Mouse (Mus musculus): ENCODE data around the gene Fam198a. TPM values are rescaled to one million over a fixed set of nuclear protein-coding genes. Genes with fewer than 3 reads are reported as not detected.

The Fam198a gene
- total and polyA plus RNA-seq, 2 experiments, result 4.0 to 4.4 TPM

GRCm38 (mm10) chr9:121974141-121974986 lies 23.6 kb downstream of the Fam198a start:
- no peaks in the 10 kb centered on the region for H3K36me3 ChIP-seq (ENCODE audit: control insufficient read depth, insufficient read depth, low read length)
- H3K4me3 ChIP-seq (ENCODE audit: insufficient read depth, low read depth, low read length), result no peak overlapping the region
- H3K79me2 ChIP-seq (ENCODE audit: control insufficient read depth, insufficient read depth, low read length), result no peaks in the 10 kb centered on the region
- H3K27me3 ChIP-seq (ENCODE audit: control insufficient read depth, insufficient read depth, low read length), result no peaks in the 10 kb centered on the region
- no peaks in the 10 kb centered on the region for H3K4me1 ChIP-seq (ENCODE audit: control insufficient read depth, insufficient read depth, low read length)
- no peak for DNase-seq (ENCODE audit: extremely low read depth, low read depth, low spot score)
- no peak overlapping the region for H3K9ac ChIP-seq (ENCODE audit: low read depth, low read length)
- no peak for TF ChIP-seq CTCF (IDR thresholded peaks at IDR 0.05; ENCODE audit: low read depth, low read length)
- no peak for TF ChIP-seq POLR2A (IDR thresholded peaks at IDR 0.05; ENCODE audit: extremely low read depth, insufficient read depth, low read length)
- no peak overlapping the region for H3K27ac ChIP-seq (replicated peaks; ENCODE audit: insufficient read depth, low read depth, low read length)
- 87% methylated on average over 12 of the region's 12 CpGs for WGBS

GRCm38 (mm10) chr9:121975321-121975720 lies 24.5 kb downstream of the Fam198a start:
- 91% methylated on average over 2 of the region's 2 CpGs for WGBS
- Histone ChIP-seq H3K4me3 (ENCODE audit: insufficient read depth, low read depth, low read length) (no peak overlapping the region), H3K27me3 (ENCODE audit: control insufficient read depth, insufficient read depth, low read length) (no peaks in the 10 kb centered on the region), H3K36me3 (ENCODE audit: control insufficient read depth, insufficient read depth, low read length) (no peaks in the 10 kb centered on the region), H3K9ac (ENCODE audit: low read depth, low read length) (no peak overlapping the region), H3K27ac (replicated peaks; ENCODE audit: insufficient read depth, low read depth, low read length) (no peak overlapping the region), H3K79me2 (ENCODE audit: control insufficient read depth, insufficient read depth, low read length) (no peaks in the 10 kb centered on the region), H3K4me1 (ENCODE audit: control insufficient read depth, insufficient read depth, low read length) (no peaks in the 10 kb centered on the region)
- TF ChIP-seq CTCF (IDR thresholded peaks at IDR 0.05; ENCODE audit: low read depth, low read length) (no peak), POLR2A (IDR thresholded peaks at IDR 0.05; ENCODE audit: extremely low read depth, insufficient read depth, low read length) (no peak)
- no peak for DNase-seq (ENCODE audit: extremely low read depth, low read depth, low spot score)

DNA sequence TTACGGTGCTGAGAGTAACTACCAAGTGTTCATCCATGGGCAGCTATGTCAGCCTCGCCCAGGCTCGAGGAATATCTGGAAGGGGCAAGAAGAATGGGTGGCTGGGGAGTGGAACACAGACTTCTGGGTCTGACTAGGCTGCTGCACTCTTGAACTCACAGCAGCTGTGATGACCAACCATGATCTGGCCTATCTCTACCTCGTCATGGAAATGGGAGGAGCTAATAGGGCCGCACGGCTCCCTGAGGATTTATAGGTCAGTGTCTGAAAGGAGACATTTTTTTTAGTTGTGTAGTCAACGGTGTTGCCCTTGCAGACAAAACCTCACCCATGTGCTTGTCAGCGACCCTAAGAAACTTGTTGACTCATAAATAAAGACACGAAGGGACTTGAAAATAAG lies 30.3 kb downstream of the Fam198a start:
- Histone ChIP-seq H3K4me1 (ENCODE audit: control insufficient read depth, insufficient read depth, low read length) (no peaks in the 10 kb centered on the region), H3K79me2 (ENCODE audit: control insufficient read depth, insufficient read depth, low read length) (no peaks in the 10 kb centered on the region), H3K4me3 (ENCODE audit: insufficient read depth, low read depth, low read length) (no peak overlapping the region), H3K9ac (ENCODE audit: low read depth, low read length) (no peak overlapping the region), H3K27ac (replicated peaks; ENCODE audit: insufficient read depth, low read depth, low read length) (no peak overlapping the region), H3K36me3 (ENCODE audit: control insufficient read depth, insufficient read depth, low read length) (no peaks in the 10 kb centered on the region), H3K27me3 (ENCODE audit: control insufficient read depth, insufficient read depth, low read length) (no peaks in the 10 kb centered on the region)
- TF ChIP-seq CTCF (IDR thresholded peaks at IDR 0.05; ENCODE audit: low read depth, low read length) (no peak), POLR2A (IDR thresholded peaks at IDR 0.05; ENCODE audit: extremely low read depth, insufficient read depth, low read length) (no peak)
- 86% methylated on average over 9 of the region's 9 CpGs for WGBS
- no peak for DNase-seq (ENCODE audit: extremely low read depth, low read depth, low spot score)

DNA sequence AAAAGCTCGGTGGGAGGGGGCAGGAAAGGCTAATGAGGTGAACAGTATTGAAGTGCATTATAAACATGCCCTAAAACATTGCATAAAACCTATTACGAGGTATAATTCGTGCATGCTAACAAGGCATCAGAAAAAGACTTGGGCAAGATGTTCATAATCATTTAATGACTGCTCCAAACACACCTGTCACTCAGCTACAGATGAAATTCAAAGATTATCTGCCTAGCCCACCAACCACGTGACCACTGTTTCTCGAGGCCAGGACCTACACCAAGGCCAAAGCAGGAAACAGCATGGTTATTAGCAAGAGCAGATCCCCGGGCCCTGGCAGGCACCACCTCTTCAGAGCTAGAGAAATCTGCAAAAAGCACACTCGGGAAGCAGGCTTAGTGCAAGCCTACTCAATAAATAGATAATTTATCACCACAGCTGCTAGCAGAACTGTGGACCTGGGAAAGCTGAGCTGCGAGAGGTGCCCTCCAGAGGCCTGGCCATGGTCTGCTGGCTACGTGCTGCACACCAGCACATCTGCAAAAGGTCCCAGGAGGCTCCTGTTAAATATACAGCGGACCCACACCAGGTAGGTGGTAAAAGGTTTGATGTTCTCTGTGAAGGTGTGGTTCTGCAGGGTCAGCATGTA lies 30.8 kb downstream of the Fam198a start:
- TF ChIP-seq CTCF (IDR thresholded peaks at IDR 0.05; ENCODE audit: low read depth, low read length) (no peak), POLR2A (IDR thresholded peaks at IDR 0.05; ENCODE audit: extremely low read depth, insufficient read depth, low read length) (no peak)
- no peaks in the 10 kb centered on the region for H3K27me3 ChIP-seq (ENCODE audit: control insufficient read depth, insufficient read depth, low read length)

DNA sequence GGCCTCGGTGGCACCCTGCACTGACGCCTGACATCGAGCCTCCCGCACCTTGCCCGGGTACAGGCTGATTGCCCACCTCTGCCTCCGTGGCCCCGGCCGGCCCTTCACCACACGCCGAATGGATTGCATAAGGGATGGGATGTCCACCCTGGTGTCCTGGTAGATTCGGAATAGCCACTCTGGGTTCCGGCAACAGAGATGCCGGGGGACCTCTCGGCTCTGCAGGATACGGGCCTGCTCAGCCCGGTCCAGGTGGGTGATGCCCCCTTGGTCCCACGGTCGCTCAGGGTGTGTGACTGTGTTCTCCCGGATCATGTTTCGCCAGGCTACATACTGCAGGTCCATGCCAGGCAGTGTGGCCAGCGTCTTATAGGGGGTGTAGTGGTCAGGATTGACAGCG lies 31.4 kb downstream of the Fam198a start:
- Histone ChIP-seq H3K27ac (replicated peaks; ENCODE audit: insufficient read depth, low read depth, low read length) (no peak overlapping the region), H3K27me3 (ENCODE audit: control insufficient read depth, insufficient read depth, low read length) (no peaks in the 10 kb centered on the region), H3K9ac (ENCODE audit: low read depth, low read length) (no peak overlapping the region), H3K36me3 (ENCODE audit: control insufficient read depth, insufficient read depth, low read length) (no peaks in the 10 kb centered on the region), H3K4me3 (ENCODE audit: insufficient read depth, low read depth, low read length) (no peak overlapping the region), H3K79me2 (ENCODE audit: control insufficient read depth, insufficient read depth, low read length) (no peaks in the 10 kb centered on the region), H3K4me1 (ENCODE audit: control insufficient read depth, insufficient read depth, low read length) (no peaks in the 10 kb centered on the region)
- WGBS, result 97% methylated on average over 22 of the region's 22 CpGs
- no peak for TF ChIP-seq POLR2A (IDR thresholded peaks at IDR 0.05; ENCODE audit: extremely low read depth, insufficient read depth, low read length)
- no peak for DNase-seq (ENCODE audit: extremely low read depth, low read depth, low spot score)

More for the DNA sequence above, 30.8 kb downstream of the Fam198a start:
- H3K9ac ChIP-seq (ENCODE audit: low read depth, low read length), result no peak overlapping the region
- H3K36me3 ChIP-seq (ENCODE audit: control insufficient read depth, insufficient read depth, low read length), result no peaks in the 10 kb centered on the region
- no peak overlapping the region for H3K27ac ChIP-seq (replicated peaks; ENCODE audit: insufficient read depth, low read depth, low read length)
- DNase-seq (ENCODE audit: extremely low read depth, low read depth, low spot score), result no peak
- no peaks in the 10 kb centered on the region for H3K4me1 ChIP-seq (ENCODE audit: control insufficient read depth, insufficient read depth, low read length)
- H3K79me2 ChIP-seq (ENCODE audit: control insufficient read depth, insufficient read depth, low read length), result no peaks in the 10 kb centered on the region
- no peak overlapping the region for H3K4me3 ChIP-seq (ENCODE audit: insufficient read depth, low read depth, low read length)
- 87% methylated on average over 10 of the region's 10 CpGs for WGBS

DNA sequence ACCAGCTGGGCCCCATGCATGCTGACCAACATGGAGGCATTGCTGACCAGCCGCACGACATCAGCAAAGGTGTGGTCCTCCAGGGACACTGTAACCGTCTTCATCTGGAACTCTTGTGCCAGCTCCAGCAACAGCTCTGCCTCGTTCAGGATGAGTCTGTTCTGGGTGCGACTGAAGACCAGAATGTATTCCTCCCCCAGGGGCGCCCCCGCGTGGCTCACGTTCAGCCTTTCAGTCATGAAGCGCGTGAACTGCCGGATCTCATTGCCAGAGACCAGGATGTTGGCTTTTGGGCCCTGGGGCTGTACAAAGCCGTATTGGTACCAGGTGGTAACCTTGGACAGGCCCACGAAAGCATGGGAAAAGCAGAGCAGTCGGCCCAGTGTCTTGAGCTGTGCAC lies 31.9 kb downstream of the Fam198a start:
- no peak for TF ChIP-seq CTCF (IDR thresholded peaks at IDR 0.05; ENCODE audit: low read depth, low read length)
- TF ChIP-seq POLR2A (IDR thresholded peaks at IDR 0.05; ENCODE audit: extremely low read depth, insufficient read depth, low read length), result no peak
- H3K4me1 ChIP-seq (ENCODE audit: control insufficient read depth, insufficient read depth, low read length), result no peaks in the 10 kb centered on the region
- 95% methylated on average over 15 of the region's 15 CpGs for WGBS
- H3K4me3 ChIP-seq (ENCODE audit: insufficient read depth, low read depth, low read length), result no peak overlapping the region
- H3K27me3 ChIP-seq (ENCODE audit: control insufficient read depth, insufficient read depth, low read length), result no peaks in the 10 kb centered on the region
- H3K9ac ChIP-seq (ENCODE audit: low read depth, low read length), result no peak overlapping the region
- no peak overlapping the region for H3K27ac ChIP-seq (replicated peaks; ENCODE audit: insufficient read depth, low read depth, low read length)
- no peaks in the 10 kb centered on the region for H3K36me3 ChIP-seq (ENCODE audit: control insufficient read depth, insufficient read depth, low read length)
- no peaks in the 10 kb centered on the region for H3K79me2 ChIP-seq (ENCODE audit: control insufficient read depth, insufficient read depth, low read length)
- DNase-seq (ENCODE audit: extremely low read depth, low read depth, low spot score), result no peak

All from liver, adult 2 months (tissue).